Mouse (Mus musculus) small intestine, adult 2 months (tissue): ENCODE data around the gene Cela1. TPM values are rescaled to one million over a fixed set of nuclear protein-coding genes. Genes with fewer than 3 reads are reported as not detected.

ENCODE experiments used
- H3K27ac ChIP-seq: fragments of 200-500 bp; 2 replicates; pipeline ENCODE4 v1.5.1; 2012; ENCODE audit warnings: low read depth, low read length, control low read depth, inconsistent platforms; ENCODE audit not compliant: insufficient read depth
- H3K27me3 ChIP-seq: fragments of 200-500 bp; 2 replicates; pipeline ENCODE4 v1.6.1; 2012; ENCODE audit warnings: mild to moderate bottlenecking, moderate library complexity, low read length, inconsistent platforms; ENCODE audit not compliant: control insufficient read depth, insufficient read depth
- H3K36me3 ChIP-seq: fragments of 200-500 bp; 2 replicates; pipeline ENCODE4 v1.6.1; 2012; ENCODE audit warnings: mild to moderate bottlenecking, low read length, control low read depth, inconsistent platforms; ENCODE audit not compliant: control insufficient read depth, insufficient read depth
- H3K4me1 ChIP-seq: fragments of 200-500 bp; 2 replicates; pipeline ENCODE4 v1.6.1; 2012; ENCODE audit warnings: low read length, inconsistent platforms, mixed read lengths; ENCODE audit not compliant: control insufficient read depth, insufficient read depth, insufficient read length
- H3K4me3 ChIP-seq: fragments of 200-500 bp; 2 replicates; pipeline ENCODE4 v1.5.1; 2012; ENCODE audit warnings: low read depth, mild to moderate bottlenecking, control low read depth, inconsistent platforms, low read length, moderate library complexity
- CTCF ChIP-seq: fragments of 200-500 bp; IDR thresholded peaks from 2 replicates; pipeline ENCODE4 v1.5.1; 2012; ENCODE audit warnings: low read depth, mild to moderate bottlenecking, control low read depth, inconsistent platforms, low read length, moderate library complexity, mixed read lengths; ENCODE audit not compliant: insufficient replicate concordance, insufficient read length; ENCODE audit errors: extremely low read depth
- POLR2A ChIP-seq: fragments of 200-500 bp; IDR thresholded peaks from 2 replicates; pipeline ENCODE4 v1.6.1; 2012; ENCODE audit warnings: low read depth, mild to moderate bottlenecking, control low read depth, inconsistent platforms, low read length, moderate library complexity
- WGBS: fragments of 180-500 bp; shearing (Covaris S2); methylation state at CpG from one replicate; pipeline ENCODE4 v1.1.7; 2018; 5-methylcytosine and 5-hydroxymethylcytosine counted together
- polyA plus RNA-seq: library from polyadenylated mRNA; depleted of rRNA; stranded (reverse); fragments of >200 nt; gene quantifications from 2 replicates; pipeline ENCODE4 v1.2.3, GENCODE M21; 2012

Gene Cela1
- polyA plus RNA-seq, 1 experiment: 55.9 TPM

- 23% methylated on average over 11 of the region's 11 CpGs for WGBS
- Histone ChIP-seq H3K27ac (peak overlapping the region; percentile 93), H3K27me3 (no peaks in the 10 kb centered on the region), H3K4me1 (peaks cover 29% of the 10 kb centered on the region), H3K36me3 (peaks cover 9% of the 10 kb centered on the region), H3K4me3 (peak overlapping the region; percentile 75)
- TF ChIP-seq CTCF (no peak), POLR2A (peak; percentile 61; the same call in 1 of the 2 replicates)
Measured at GRCm38 (mm10) chr15:100727834-100728233, 40.1 kb upstream of the Cela1 start.

GRCm38 (mm10) chr15:100726721-100727120, 39.0 kb upstream of the Cela1 start:
- peaks cover 30% of the 10 kb centered on the region for H3K4me1 ChIP-seq
- H3K36me3 ChIP-seq: peaks cover 9% of the 10 kb centered on the region
- H3K4me3 ChIP-seq: no peak overlapping the region
- no peak overlapping the region for H3K27ac ChIP-seq
- WGBS: 93% methylated on average over 11 of the region's 11 CpGs
- no peaks in the 10 kb centered on the region for H3K27me3 ChIP-seq
- TF ChIP-seq CTCF (no peak), POLR2A (no peak)

DNA sequence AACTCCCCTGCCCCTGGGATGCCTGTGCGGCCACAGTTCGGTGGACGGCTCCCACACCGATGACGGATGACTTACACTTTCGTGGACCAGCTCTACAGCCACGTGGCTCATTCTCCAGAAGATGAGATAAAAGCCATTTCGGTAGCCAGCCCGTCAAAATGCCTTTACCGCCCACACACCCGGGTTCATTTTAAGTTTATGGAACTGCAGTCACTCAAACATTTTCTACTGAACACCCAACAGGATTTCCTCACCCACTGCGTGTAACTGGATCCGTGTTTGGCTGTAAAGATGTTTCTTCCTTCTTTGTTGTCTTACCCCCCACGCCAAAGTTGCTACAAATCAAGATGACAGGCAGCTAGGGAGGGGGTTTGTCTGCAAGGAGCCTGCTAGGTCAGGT, 35.8 kb upstream of the Cela1 start:
- Histone ChIP-seq H3K4me1 (peaks cover 21% of the 10 kb centered on the region), H3K27ac (peak overlapping the region; percentile 88; the same call in 1 of the 2 replicates), H3K4me3 (no peak overlapping the region), H3K36me3 (peaks cover 23% of the 10 kb centered on the region), H3K27me3 (no peaks in the 10 kb centered on the region)
- no peak for TF ChIP-seq POLR2A
- no peak for TF ChIP-seq CTCF
- 65% methylated on average over 14 of the region's 14 CpGs for WGBS

DNA sequence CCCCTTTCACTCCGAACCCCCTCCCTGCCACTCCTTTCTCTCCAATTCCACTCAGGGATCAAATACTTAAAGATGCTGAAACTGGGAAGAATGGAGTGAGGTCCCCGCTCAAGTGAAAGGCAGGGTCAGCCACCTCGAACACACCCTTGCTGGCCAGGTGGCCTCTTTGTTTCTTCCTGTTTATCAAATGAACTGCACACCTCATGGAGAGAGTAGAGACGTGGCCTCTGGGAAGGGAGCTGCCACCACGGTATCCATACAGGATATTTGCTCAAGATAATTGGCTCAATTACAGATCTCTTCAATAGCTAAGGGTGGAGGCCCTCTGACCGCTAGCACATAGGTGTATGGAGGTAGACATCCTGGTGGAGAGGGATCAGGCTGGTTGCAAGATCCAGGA, 34.8 kb upstream of the Cela1 start:
- H3K4me1 ChIP-seq: peaks cover 21% of the 10 kb centered on the region
- H3K27ac ChIP-seq: peak overlapping the region; percentile 88
- TF ChIP-seq POLR2A: no peak
- no peak for TF ChIP-seq CTCF
- WGBS: 25% methylated on average over 6 of the region's 6 CpGs
- H3K27me3 ChIP-seq: no peaks in the 10 kb centered on the region
- H3K4me3 ChIP-seq: no peak overlapping the region
- H3K36me3 ChIP-seq: peaks cover 31% of the 10 kb centered on the region

- Histone ChIP-seq H3K27ac (peak overlapping the region; percentile 88), H3K4me1 (peaks cover 18% of the 10 kb centered on the region), H3K4me3 (no peak overlapping the region), H3K36me3 (peaks cover 31% of the 10 kb centered on the region), H3K27me3 (no peaks in the 10 kb centered on the region)
- TF ChIP-seq POLR2A (no peak), CTCF (no peak)
- WGBS: 12% methylated on average over 4 of the region's 4 CpGs
Measured at GRCm38 (mm10) chr15:100722026-100722425, 34.3 kb upstream of the Cela1 start.

- Histone ChIP-seq H3K4me1 (peaks cover 17% of the 10 kb centered on the region), H3K27me3 (no peaks in the 10 kb centered on the region), H3K27ac (peak overlapping the region; percentile 56), H3K36me3 (peaks cover 36% of the 10 kb centered on the region), H3K4me3 (no peak overlapping the region)
- no peak for TF ChIP-seq POLR2A
- TF ChIP-seq CTCF: no peak
- WGBS: 81% methylated on average over 5 of the region's 5 CpGs
Measured at GRCm38 (mm10) chr15:100721445-100721844, 33.7 kb upstream of the Cela1 start.

GRCm38 (mm10) chr15:100720066-100720465, 32.3 kb upstream of the Cela1 start:
- 85% methylated on average over 10 of the region's 10 CpGs for WGBS

More at GRCm38 (mm10) chr15:100720066-100720465, 32.3 kb upstream of the Cela1 start:
- Histone ChIP-seq H3K27ac (no peak overlapping the region), H3K27me3 (no peaks in the 10 kb centered on the region), H3K36me3 (peaks cover 42% of the 10 kb centered on the region), H3K4me1 (peaks cover 17% of the 10 kb centered on the region), H3K4me3 (no peak overlapping the region)
- no peak for TF ChIP-seq CTCF
- TF ChIP-seq POLR2A: no peak
